ENCODE assay signal across 15 mouse cellular contexts in the genomic region with DNA sequence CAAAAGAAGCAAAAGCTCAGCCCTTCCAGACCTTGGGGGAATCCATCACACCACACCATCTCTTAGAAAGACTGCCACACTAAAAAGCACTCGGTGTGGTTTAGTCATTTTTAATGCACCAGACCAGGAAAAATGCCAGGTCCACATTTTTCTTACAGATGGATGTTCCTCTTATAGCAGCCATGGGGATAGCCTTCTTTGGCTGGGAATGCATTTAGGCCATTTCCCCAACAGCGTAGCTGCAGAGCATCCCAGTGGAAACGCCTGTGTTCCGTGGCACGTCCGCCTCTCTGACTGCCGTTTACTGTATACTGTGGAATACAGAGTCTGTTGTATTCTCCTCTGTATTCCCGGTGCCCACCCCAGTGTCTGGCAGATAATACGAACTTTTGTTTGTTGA. TPM values are rescaled to one million over a fixed set of nuclear protein-coding genes. Genes with fewer than 3 reads are reported as not detected.
DNase-seq lines count a peak whose midpoint lies in the region; ATAC-seq lines count a peak whose summit lies in the region.
"Had no signal": no experiment of that assay in that cellular context is flagged by ENCODE, and none has a peak within 500 bp of the region (broad histone marks: within the 10 kb centered on the region; RNA-seq: fewer than 3 reads in every experiment).

No protein-coding gene starts in this region.

- no peaks in the 10 kb centered on the region for H3K9me3 ChIP-seq in lung, embryonic 16.5 days (ENCODE audit: control insufficient read depth, low read length)
- H3K9me3 ChIP-seq: embryonic facial prominence, embryonic 15.5 days; forebrain, embryonic 13.5 days; heart, embryonic 12.5 days; limb, embryonic 13.5 days had no signal

- H3K4me2 ChIP-seq in lung, embryonic 16.5 days (ENCODE audit: low read depth, low read length) = no peak overlapping the region
- H3K4me2 ChIP-seq: embryonic facial prominence, embryonic 15.5 days; forebrain, embryonic 13.5 days; heart, embryonic 12.5 days; limb, embryonic 13.5 days had no signal

- H3K27ac ChIP-seq in lung, embryonic 16.5 days (ENCODE audit: low read length) = no peak overlapping the region; the same call in 1 of the 2 replicates
- H3K27ac ChIP-seq: embryonic facial prominence, embryonic 15.5 days; forebrain, embryonic 13.5 days; limb, embryonic 13.5 days had no signal

- no peak overlapping the region for H3K9ac ChIP-seq in lung, embryonic 16.5 days (ENCODE audit: low read length)
- H3K9ac ChIP-seq: embryonic facial prominence, embryonic 15.5 days; forebrain, embryonic 13.5 days; heart, embryonic 12.5 days; limb, embryonic 13.5 days had no signal

- H3K4me1 ChIP-seq in lung, embryonic 16.5 days (replicated peaks; ENCODE audit: control insufficient read depth, insufficient read depth, low read length) = no peaks in the 10 kb centered on the region
- H3K4me1 ChIP-seq: forebrain, embryonic 13.5 days had no signal

- WGBS in lung, embryonic 16.5 days = 67% methylated on average over 9 of the region's 9 CpGs

- H3K27me3 ChIP-seq in lung, embryonic 16.5 days (ENCODE audit: control insufficient read depth, insufficient read depth, low read depth, low read length) = no peaks in the 10 kb centered on the region
- H3K27me3 ChIP-seq: embryonic facial prominence, embryonic 15.5 days; forebrain, embryonic 13.5 days; heart, embryonic 12.5 days; limb, embryonic 13.5 days had no signal

- ATAC-seq in frontal cortex, adult (ENCODE audit: low TSS enrichment) = peak; percentile 96
- 0 out of 2 replicates have a peak, but pooled peaks have one; percentile 56 for ATAC-seq in lung, embryonic 16.5 days (ENCODE audit: low read depth)
- ATAC-seq: CD4-positive, CD25-positive, alpha-beta regulatory T cell, adult 4 months; forebrain, embryonic 13.5 days had no signal

- H3K4me3 ChIP-seq in lung, embryonic 16.5 days (ENCODE audit: low read length) = no peak overlapping the region
- H3K4me3 ChIP-seq: embryonic facial prominence, embryonic 15.5 days; forebrain, embryonic 13.5 days; heart, embryonic 12.5 days; limb, embryonic 13.5 days had no signal

- no peak for DNase-seq in frontal cortex, postnatal 25 days (ENCODE audit: low spot score in 2 of 2)
- no peak for DNase-seq in lung, postnatal 4 days
- peak; percentile 40 for DNase-seq in left cerebral cortex, adult 18-20 months (ENCODE audit: low spot score in 2 of 2)
- DNase-seq in right cerebral cortex, postnatal 36 days (ENCODE audit: low spot score in 2 of 2) = peak; percentile 18 to 32
- DNase-seq in retina, embryonic 14.5 days (ENCODE audit: low spot score) = no peak
- DNase-seq: gastrocnemius, postnatal 14 days; lung, adult 18-20 months; spleen, adult 18-20 months had no signal

- no peaks in the 10 kb centered on the region for H3K36me3 ChIP-seq in lung, embryonic 16.5 days (ENCODE audit: control insufficient read depth, insufficient read depth, low read length)
- H3K36me3 ChIP-seq: embryonic facial prominence, embryonic 15.5 days; heart, embryonic 12.5 days; limb, embryonic 13.5 days had no signal

RNA-seq across cellular contexts. Expression of a gene that starts 15.3 kb away (rescaled TPM):
- polyA plus RNA-seq in lung, embryonic 16.5 days (2015; fragmentation: Nextera tagmentation; extraction: Ambion mirVana) = 32.7 and 37.5 TPM in 2 replicates
- 10 to 100 TPM; 42.5 to 42.6 TPM for total RNA-seq in left cerebral cortex, adult 18-20 months (2021)

RNA-seq across cellular contexts. Expression of a gene that starts 15.5 kb away (rescaled TPM):
- 1,316 and 1,601 TPM in 2 replicates for polyA plus RNA-seq in lung, embryonic 16.5 days (2015; fragmentation: Nextera tagmentation; extraction: Ambion mirVana)
- total RNA-seq in left cerebral cortex, adult 18-20 months (2021) = 100 to 1,000 TPM; 128 to 136 TPM

Comparison
In these comparisons a context has a peak if more than half of its experiments do, and no peak if none do; other contexts are left out.
1. DNase-seq: peak in left cerebral cortex, adult 18-20 months (2 of 2) and right cerebral cortex, postnatal 36 days (2 of 2); none in frontal cortex, postnatal 25 days (0 of 2), lung, postnatal 4 days (0 of 2) and retina, embryonic 14.5 days (single experiment).